Mouse (Mus musculus): ENCODE results near the gene Orm1. TPM values are rescaled to one million over a fixed set of nuclear protein-coding genes. Genes with fewer than 3 reads are reported as not detected.

Orm1 gene
- polyA plus RNA-seq, 1 experiment from 2014 or later: not detected

DNA sequence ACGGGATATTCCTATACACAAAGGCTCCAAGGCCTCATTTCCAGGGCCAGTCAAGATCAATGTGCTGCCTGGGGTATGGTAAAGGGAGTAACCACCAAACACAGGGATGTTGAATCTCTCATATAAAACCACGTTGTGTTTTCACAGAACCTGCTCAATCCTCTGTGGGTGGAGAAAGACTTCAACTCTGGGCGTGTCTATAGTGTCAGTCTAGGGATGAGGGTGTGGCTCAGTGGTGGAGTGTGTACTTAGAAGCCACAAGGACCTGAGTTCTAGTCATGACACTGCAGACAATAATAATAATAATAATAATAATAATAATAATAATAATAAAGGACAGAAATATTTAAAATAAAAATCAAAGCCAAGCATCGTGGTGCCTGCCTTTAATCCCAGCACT, 39.9 kb downstream of the Orm1 start:
- Histone ChIP-seq H3K9me3 (ENCODE audit: control insufficient read depth, low read length) (no peaks in the 10 kb centered on the region), H3K4me3 (ENCODE audit: low read depth, low read length) (no peak overlapping the region), H3K9ac (ENCODE audit: low read length) (no peak overlapping the region), H3K4me1 (replicated peaks; ENCODE audit: control insufficient read depth, insufficient read depth, low read length) (peaks cover 7% of the 10 kb centered on the region), H3K27me3 (ENCODE audit: control insufficient read depth, insufficient read depth, low read length) (no peaks in the 10 kb centered on the region), H3K36me3 (ENCODE audit: control insufficient read depth, insufficient read depth, low read length) (no peaks in the 10 kb centered on the region; the same call in 1 of the 2 replicates), H3K27ac (ENCODE audit: low read depth, low read length) (no peak overlapping the region), H3K4me2 (ENCODE audit: low read depth, low read length, severe bottlenecking) (no peak overlapping the region)
- WGBS: 89% methylated on average over 4 of the region's 4 CpGs
- DNase-seq (ENCODE audit: low spot score) (no peak), ATAC-seq (replicated peaks; ENCODE audit: low FRiP score) (no peak)

DNA sequence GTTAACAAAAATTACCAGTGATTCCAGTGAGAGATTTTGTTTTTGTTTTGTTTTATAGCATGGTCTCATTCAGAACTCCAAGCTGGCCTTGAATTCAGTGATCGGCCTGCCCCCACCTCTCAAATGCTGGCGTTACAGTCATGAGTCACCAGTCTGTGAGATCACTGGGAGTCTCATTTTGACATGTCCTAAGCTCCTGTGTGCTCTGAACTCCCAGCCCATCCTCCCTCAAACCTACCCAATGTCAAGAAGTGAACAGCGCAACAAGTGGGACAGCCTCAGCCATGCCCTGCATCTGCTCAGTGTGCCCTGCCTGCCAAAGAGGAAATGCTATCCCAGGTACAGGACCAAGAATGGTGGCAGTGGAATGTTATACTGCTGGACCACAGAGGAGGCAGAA, 40.9 kb downstream of the Orm1 start:
- DNase-seq (ENCODE audit: low spot score): no peak
- 91% methylated on average over 3 of the region's 3 CpGs for WGBS

DNA sequence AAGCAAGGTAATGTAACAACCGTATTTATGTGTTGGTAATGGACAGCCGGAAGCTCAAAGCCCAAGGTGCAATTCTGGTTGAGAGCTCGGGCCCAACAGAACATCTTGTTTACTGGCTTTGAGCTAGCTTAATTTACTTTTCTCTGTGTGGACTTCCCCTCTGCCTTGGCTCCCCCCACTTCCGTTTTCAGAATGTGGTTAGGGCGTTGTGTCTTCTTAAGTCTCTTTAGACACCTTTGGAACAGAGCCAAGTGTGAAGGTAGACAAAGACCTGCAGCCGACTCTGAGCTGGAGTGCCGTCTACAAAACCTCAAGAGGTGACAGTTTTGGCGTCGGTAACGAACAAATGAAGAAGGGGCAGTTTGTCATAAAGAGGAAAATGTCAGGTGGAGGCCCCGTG, 41.4 kb downstream of the Orm1 start:
- 80% methylated on average over 11 of the region's 11 CpGs for WGBS
- H3K27me3 ChIP-seq (ENCODE audit: control insufficient read depth, insufficient read depth, low read length): no peaks in the 10 kb centered on the region
- H3K27ac ChIP-seq (ENCODE audit: low read depth, low read length): no peak overlapping the region
- H3K9ac ChIP-seq (ENCODE audit: low read length): no peak overlapping the region
- ATAC-seq (replicated peaks; ENCODE audit: low FRiP score) (no peak), DNase-seq (ENCODE audit: low spot score) (no peak)
- H3K9me3 ChIP-seq (ENCODE audit: control insufficient read depth, low read length): no peaks in the 10 kb centered on the region
- peaks cover 18% of the 10 kb centered on the region for H3K4me1 ChIP-seq (replicated peaks; ENCODE audit: control insufficient read depth, insufficient read depth, low read length)
- no peaks in the 10 kb centered on the region; the same call in 1 of the 2 replicates for H3K36me3 ChIP-seq (ENCODE audit: control insufficient read depth, insufficient read depth, low read length)
- no peak overlapping the region for H3K4me2 ChIP-seq (ENCODE audit: low read depth, low read length, severe bottlenecking)
- no peak overlapping the region for H3K4me3 ChIP-seq (ENCODE audit: low read depth, low read length)

More for the DNA sequence above, 40.9 kb downstream of the Orm1 start:
- Histone ChIP-seq H3K27ac (ENCODE audit: low read depth, low read length) (no peak overlapping the region), H3K4me2 (ENCODE audit: low read depth, low read length, severe bottlenecking) (no peak overlapping the region), H3K9me3 (ENCODE audit: control insufficient read depth, low read length) (no peaks in the 10 kb centered on the region), H3K9ac (ENCODE audit: low read length) (no peak overlapping the region), H3K36me3 (ENCODE audit: control insufficient read depth, insufficient read depth, low read length) (no peaks in the 10 kb centered on the region; the same call in 1 of the 2 replicates), H3K4me3 (ENCODE audit: low read depth, low read length) (no peak overlapping the region), H3K4me1 (replicated peaks; ENCODE audit: control insufficient read depth, insufficient read depth, low read length) (peaks cover 16% of the 10 kb centered on the region), H3K27me3 (ENCODE audit: control insufficient read depth, insufficient read depth, low read length) (no peaks in the 10 kb centered on the region)
- ATAC-seq (replicated peaks; ENCODE audit: low FRiP score): no peak

DNA sequence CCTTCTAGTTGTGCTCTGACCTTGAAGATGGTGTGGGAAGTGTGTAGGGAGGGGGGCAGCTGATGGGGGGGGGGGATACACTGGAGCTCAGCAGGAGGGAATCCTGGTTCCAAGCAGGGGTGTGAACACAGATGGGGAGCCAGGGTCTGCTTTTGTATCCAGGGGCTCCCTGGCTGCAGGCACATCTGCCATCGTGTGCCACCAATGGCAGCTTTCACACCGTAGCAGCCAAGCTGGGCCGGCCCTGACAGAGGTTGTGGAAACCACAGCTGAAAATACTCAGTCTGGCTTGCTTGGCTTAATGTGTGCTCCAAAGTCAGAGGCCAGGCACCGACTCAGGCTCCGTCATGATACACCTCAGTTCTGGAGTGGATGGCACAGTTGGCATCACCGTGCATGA, 43.7 kb downstream of the Orm1 start:
- H3K4me3 ChIP-seq (ENCODE audit: low read depth, low read length): no peak overlapping the region
- peak overlapping the region; percentile 60; the same call in 1 of the 2 replicates for H3K27ac ChIP-seq (ENCODE audit: low read depth, low read length)
- H3K4me1 ChIP-seq (replicated peaks; ENCODE audit: control insufficient read depth, insufficient read depth, low read length): peaks cover 18% of the 10 kb centered on the region
- ATAC-seq (replicated peaks; ENCODE audit: low FRiP score) (no peak; the same call in 1 of the 2 replicates), DNase-seq (ENCODE audit: low spot score) (no peak)
- H3K4me2 ChIP-seq (ENCODE audit: low read depth, low read length, severe bottlenecking): no peak overlapping the region
- no peaks in the 10 kb centered on the region for H3K9me3 ChIP-seq (ENCODE audit: control insufficient read depth, low read length)
- 82% methylated on average over 6 of the region's 6 CpGs for WGBS
- H3K9ac ChIP-seq (ENCODE audit: low read length): no peak overlapping the region
- no peaks in the 10 kb centered on the region; the same call in 1 of the 2 replicates for H3K36me3 ChIP-seq (ENCODE audit: control insufficient read depth, insufficient read depth, low read length)
- no peaks in the 10 kb centered on the region for H3K27me3 ChIP-seq (ENCODE audit: control insufficient read depth, insufficient read depth, low read length)

DNA sequence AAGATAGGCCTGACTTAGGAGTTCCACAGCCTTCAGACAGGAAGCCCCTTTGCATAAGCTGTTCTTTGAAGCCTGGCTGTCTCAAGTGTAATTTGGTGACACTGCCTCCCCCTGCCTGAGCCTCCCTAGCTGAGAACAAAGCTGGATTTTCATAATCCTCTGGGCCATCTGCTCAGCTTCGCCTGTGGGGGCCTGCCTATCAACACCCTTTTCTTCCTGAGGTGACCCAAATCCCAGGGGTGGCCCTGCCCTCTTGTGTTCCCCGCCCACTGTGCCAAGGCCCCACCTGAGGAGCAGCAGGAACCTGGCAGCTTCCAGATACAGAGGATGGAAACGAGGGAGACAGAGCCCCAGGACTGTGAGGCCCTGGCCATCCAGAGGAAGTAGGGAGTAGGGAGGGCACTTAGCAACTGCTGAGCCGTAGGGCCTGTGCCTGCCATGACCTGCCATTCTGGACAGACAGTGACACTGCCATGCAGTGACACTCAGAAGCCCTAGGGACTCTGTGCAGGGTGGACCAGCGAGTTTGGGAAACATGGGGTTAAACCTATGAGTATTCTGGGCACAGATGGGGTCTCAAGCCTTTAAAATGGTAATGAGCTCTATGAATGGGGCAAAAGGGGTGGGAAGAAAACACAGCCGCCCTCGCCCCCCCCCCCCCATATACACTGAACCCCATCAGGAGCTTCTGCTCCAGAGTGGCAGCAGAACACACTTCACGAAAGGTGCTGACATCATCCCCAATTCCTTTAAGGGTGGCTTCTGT, 44.9 kb downstream of the Orm1 start:
- no peaks in the 10 kb centered on the region; the same call in 1 of the 2 replicates for H3K36me3 ChIP-seq (ENCODE audit: control insufficient read depth, insufficient read depth, low read length)
- H3K27ac ChIP-seq (ENCODE audit: low read depth, low read length): peak overlapping the region; percentile 60
- peak overlapping the region; percentile 14 for H3K9ac ChIP-seq (ENCODE audit: low read length)
- H3K4me2 ChIP-seq (ENCODE audit: low read depth, low read length, severe bottlenecking): no peak overlapping the region
- WGBS: 10% methylated on average over 8 of the region's 8 CpGs
- no peaks in the 10 kb centered on the region for H3K27me3 ChIP-seq (ENCODE audit: control insufficient read depth, insufficient read depth, low read length)
- H3K4me1 ChIP-seq (replicated peaks; ENCODE audit: control insufficient read depth, insufficient read depth, low read length): peaks cover 18% of the 10 kb centered on the region
- DNase-seq (ENCODE audit: low spot score) (peak; percentile 67), ATAC-seq (replicated peaks; ENCODE audit: low FRiP score) (peak; percentile 76)
- H3K4me3 ChIP-seq (ENCODE audit: low read depth, low read length): no peak overlapping the region
- H3K9me3 ChIP-seq (ENCODE audit: control insufficient read depth, low read length): no peaks in the 10 kb centered on the region

DNA sequence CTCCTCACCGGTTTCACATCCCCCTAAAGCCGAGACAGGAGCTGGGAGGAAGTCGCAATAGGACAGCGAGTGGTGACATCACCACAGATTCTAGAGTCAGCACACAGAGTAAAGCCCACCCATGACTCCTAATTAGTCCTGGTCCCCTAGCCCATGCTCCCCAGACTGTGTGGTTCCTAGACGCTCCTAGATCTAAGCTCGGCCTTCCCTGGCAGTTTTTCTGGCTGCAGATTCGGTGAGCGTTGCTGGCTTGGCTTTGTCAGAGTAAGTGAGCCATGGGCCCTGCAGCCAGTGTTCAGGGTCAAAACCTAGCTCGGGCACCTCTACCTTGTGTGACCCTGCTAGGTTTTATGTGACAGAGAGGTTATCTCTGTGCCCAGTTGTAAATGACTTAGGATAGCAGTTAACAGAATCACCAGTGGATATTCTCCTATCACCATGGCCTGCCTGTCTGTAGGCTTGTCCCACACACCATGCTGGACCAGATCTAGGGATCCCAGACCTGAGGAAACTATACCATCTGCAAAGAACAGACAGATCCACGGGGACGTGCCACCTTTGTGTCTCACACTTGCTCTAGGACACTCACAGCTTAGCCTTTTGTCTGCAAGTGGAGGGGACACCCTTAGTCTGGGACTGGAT, 45.6 kb downstream of the Orm1 start:
- Histone ChIP-seq H3K9ac (ENCODE audit: low read length) (no peak overlapping the region), H3K4me3 (ENCODE audit: low read depth, low read length) (no peak overlapping the region), H3K4me1 (replicated peaks; ENCODE audit: control insufficient read depth, insufficient read depth, low read length) (peaks cover 18% of the 10 kb centered on the region), H3K27me3 (ENCODE audit: control insufficient read depth, insufficient read depth, low read length) (no peaks in the 10 kb centered on the region), H3K36me3 (ENCODE audit: control insufficient read depth, insufficient read depth, low read length) (no peaks in the 10 kb centered on the region; the same call in 1 of the 2 replicates), H3K9me3 (ENCODE audit: control insufficient read depth, low read length) (no peaks in the 10 kb centered on the region), H3K4me2 (ENCODE audit: low read depth, low read length, severe bottlenecking) (no peak overlapping the region), H3K27ac (ENCODE audit: low read depth, low read length) (peak overlapping the region; percentile 60; the same call in 1 of the 2 replicates)
- peak; percentile 74 for ATAC-seq (replicated peaks; ENCODE audit: low FRiP score)
- WGBS: 40% methylated on average over 11 of the region's 11 CpGs
- DNase-seq (ENCODE audit: low spot score): no peak

DNA sequence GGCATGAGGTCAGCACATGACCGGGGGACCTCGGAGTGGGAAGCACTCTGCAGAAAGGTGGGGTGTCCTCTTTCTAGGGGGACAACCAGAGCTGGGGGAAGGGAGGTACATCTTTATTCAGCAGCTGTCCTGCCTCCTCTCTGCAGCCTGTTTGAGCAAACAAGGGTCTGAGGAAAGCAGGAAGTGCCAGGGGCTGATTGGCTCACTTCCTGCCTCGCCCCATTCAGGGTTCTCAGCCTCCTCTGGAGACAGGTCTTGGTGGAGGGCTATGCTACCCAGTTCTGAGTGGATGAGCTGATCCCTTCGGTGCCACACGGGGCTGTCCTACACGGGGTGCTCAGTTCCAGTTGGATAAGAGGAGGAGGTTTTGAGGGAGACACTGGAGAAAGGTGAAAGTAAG, 47.0 kb downstream of the Orm1 start:
- Histone ChIP-seq H3K4me1 (replicated peaks; ENCODE audit: control insufficient read depth, insufficient read depth, low read length) (peaks cover 18% of the 10 kb centered on the region), H3K9me3 (ENCODE audit: control insufficient read depth, low read length) (no peaks in the 10 kb centered on the region), H3K27ac (ENCODE audit: low read depth, low read length) (no peak overlapping the region), H3K36me3 (ENCODE audit: control insufficient read depth, insufficient read depth, low read length) (no peaks in the 10 kb centered on the region; the same call in 1 of the 2 replicates), H3K27me3 (ENCODE audit: control insufficient read depth, insufficient read depth, low read length) (no peaks in the 10 kb centered on the region), H3K4me2 (ENCODE audit: low read depth, low read length, severe bottlenecking) (no peak overlapping the region), H3K4me3 (ENCODE audit: low read depth, low read length) (no peak overlapping the region), H3K9ac (ENCODE audit: low read length) (no peak overlapping the region)
- 92% methylated on average over 6 of the region's 6 CpGs for WGBS
- DNase-seq (ENCODE audit: low spot score) (no peak), ATAC-seq (replicated peaks; ENCODE audit: low FRiP score) (no peak)
